Mouse (Mus musculus) induced T-regulatory cell, adult 2 months (primary cell): ENCODE results near the gene Aff3.
"Not testable (repeated sequence)": the region's sequence is repeated elsewhere in the genome, so short reads cannot be mapped to it uniquely, and the experiment has no call there.

Experiments used
- DNase-seq: peaks from one replicate; pipeline ENCODE4 v3.0.0-alpha.2; 2012; ENCODE audit warnings: low read depth

Aff3 gene

GRCm38 (mm10) chr1:38436471-38437340 lies 228.0 kb downstream of the Aff3 start:
- DNase-seq, result no peak

DNA sequence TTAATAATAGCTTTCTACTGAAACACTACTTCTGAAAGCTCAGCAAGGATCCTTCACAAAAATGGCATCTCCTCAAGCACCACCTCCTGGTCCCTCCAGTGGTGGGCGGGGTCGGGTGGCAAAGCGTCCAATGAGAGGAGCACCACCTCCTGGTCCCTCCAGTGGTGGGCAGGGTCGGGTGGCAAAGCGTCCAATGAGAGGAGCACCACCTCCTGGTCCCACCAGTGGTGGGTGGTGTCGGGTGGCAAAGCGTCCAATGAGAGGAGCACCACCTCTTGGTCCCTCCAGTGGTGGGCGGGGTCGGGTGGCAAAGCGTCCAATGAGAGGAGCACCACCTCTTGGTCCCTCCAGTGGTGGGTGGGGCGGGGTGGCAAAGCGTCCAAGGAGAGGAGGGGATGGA lies 234.4 kb downstream of the Aff3 start:
- not testable (repeated sequence) for DNase-seq

- no peak for DNase-seq
These were observed 235.8 kb downstream of the Aff3 start for GRCm38 (mm10) chr1:38428708-38429683.

DNA sequence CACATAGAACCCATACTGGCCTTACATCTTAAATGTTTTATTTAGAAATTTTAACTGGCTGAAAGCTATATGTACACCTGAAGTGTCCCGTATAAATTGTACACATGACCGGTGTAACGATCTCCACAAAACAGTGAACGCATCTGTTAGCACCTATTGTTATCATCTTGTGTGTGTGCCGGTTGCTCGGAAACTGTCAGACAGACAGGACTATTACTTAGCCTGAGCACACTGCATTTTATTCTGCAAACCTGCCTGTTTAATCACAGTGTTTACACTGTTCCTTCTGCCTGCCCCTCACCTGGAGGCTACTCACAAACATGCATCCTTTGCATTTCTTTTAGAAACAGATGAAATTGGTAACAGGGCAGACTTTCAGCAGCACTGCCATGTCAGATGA lies 241.8 kb downstream of the Aff3 start:
- no peak for DNase-seq

- no peak for DNase-seq
These were observed 245.4 kb downstream of the Aff3 start for GRCm38 (mm10) chr1:38419331-38419730.

DNA sequence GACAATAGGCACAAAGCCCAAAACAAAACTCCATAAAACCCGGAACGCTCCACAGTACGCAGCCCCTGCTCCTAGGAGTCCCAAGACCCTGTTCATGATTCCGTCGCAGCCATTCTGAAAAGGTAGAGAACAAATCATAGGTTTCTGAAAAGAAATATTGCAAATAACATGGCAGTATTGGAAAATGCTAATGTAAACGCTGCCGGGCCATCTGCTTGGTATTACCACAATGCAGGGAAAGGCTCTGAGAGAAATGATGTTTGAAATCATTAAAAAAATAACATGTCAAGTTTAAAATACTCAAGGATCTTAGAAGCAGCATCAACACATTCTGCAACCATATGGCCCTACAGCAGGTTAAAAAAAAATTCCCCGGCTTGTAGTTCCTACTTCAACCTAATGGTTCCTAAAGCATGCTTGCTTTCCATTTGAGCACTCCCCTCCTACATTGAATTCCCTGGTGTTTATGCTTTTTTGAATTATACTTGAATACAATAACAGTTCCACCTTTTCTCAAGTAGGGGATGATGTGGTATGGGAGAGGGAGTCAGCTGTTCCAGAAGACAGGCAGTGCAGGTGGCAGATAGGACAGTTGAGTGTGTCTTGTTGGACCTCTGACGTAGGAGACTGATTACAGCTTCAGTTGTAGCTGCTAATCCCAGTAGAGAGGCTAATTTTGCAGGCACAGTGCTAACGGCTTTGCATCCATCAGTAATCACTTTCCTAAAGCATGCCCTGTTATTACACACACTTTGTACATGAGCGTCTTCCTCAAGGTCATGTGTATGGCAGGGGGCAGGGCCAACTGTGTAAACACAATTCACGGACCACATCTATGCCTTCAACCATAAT lies 246.3 kb downstream of the Aff3 start:
- DNase-seq, result no peak

- no peak for DNase-seq
These were observed 247.6 kb downstream of the Aff3 start for GRCm38 (mm10) chr1:38417196-38417595.

GRCm38 (mm10) chr1:38415511-38415910 lies 249.2 kb downstream of the Aff3 start:
- DNase-seq, result no peak

- DNase-seq, result no peak
These were observed 253.6 kb downstream of the Aff3 start for GRCm38 (mm10) chr1:38411106-38411505.

GRCm38 (mm10) chr1:38410457-38410856 lies 254.3 kb downstream of the Aff3 start:
- DNase-seq, result no peak

GRCm38 (mm10) chr1:38408241-38408640 lies 256.5 kb downstream of the Aff3 start:
- DNase-seq, result no peak

- no peak for DNase-seq
These were observed 261.0 kb downstream of the Aff3 start for GRCm38 (mm10) chr1:38403781-38404180.

GRCm38 (mm10) chr1:38401856-38402255 lies 262.9 kb downstream of the Aff3 start:
- no peak for DNase-seq

DNA sequence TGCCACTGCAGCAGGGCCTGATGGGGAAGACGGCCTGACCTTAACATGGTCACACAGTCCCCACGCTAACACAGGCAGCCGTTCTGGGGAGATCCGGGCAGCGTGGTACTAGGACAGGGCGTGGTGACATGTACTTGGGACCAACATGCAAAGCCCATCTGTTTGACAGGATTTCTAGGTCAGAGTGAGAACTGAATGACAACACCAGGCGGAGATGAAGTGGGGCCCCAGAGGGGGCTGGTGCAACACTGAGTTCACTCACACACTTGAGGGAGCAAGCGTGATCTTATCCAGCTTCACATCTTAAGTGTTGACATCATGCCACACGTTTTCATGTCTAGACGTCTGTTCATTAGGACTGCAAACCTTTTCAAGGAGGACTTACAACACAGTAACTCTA lies 265.5 kb downstream of the Aff3 start:
- no peak for DNase-seq

DNA sequence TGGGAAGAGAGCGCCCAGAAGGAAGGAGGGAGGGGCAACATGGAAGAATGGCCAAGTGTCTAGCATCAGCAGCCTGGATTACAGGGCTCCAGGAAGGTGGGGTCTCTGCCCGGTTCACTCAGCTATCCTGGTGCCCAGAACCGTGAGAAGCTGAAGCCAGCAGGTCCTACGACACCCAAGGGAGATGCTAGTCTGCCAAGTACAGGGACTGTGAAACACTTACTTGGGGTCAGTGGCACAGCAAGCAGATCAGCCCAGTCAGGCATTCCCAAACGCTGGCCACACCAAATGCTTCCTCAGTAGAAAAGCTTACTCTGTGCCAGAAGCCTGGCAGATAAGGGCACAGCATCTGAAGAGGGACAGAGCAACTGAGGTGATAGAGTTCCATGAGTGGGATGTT lies 266.2 kb downstream of the Aff3 start:
- no peak for DNase-seq

GRCm38 (mm10) chr1:38395194-38395681 lies 269.5 kb downstream of the Aff3 start:
- peak; percentile 28 for DNase-seq

DNA sequence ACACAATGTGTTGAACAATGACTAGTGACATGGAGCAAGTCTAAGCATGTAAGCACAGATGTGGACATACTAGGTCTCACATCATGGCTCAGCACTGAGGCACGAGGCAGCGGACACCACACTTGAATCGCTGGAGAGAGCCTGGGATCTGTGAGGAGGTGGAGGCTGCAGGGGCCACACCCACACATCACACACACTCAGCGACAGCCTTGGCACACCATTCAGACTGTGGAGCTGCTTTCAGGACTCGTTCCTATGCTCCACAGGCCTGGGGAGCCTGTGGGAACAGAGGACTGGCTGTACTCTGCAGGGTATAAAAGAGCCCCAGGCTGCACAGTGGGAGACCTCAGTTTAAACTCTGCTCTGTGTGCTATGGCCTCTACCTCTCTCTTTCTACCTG lies 270.3 kb downstream of the Aff3 start:
- DNase-seq, result no peak

GRCm38 (mm10) chr1:38393516-38393915 lies 271.2 kb downstream of the Aff3 start:
- DNase-seq, result no peak

DNA sequence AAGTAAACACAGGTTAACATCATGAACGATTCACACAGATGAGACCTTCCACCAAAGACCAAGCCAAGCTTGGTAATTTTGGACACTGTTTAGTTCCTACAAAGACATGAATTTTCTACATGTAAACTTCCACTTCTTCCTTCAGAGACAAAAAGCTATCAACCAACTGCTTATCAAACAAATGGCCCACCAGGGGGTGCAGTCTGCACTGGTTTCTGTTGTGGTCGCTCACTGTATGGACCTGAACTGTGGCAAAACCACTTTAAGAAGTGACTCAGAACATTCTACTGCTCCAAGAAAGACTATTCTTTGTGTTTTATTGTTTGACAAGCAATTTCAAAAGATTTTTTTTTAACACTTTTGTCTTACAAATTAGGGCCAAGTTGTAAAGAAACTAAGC lies 271.8 kb downstream of the Aff3 start:
- peak; percentile 60 for DNase-seq

GRCm38 (mm10) chr1:38390886-38391249 lies 273.9 kb downstream of the Aff3 start:
- DNase-seq, result no peak

GRCm38 (mm10) chr1:38390235-38390885 lies 274.4 kb downstream of the Aff3 start:
- DNase-seq, result no peak
